Mouse (Mus musculus) ES-Bruce4 (cell line): ENCODE results near the gene Mum1.

Source experiments
- CTCF ChIP-seq: IDR thresholded peaks from one replicate; pipeline ENCODE4 v1.8.1; 2011; ENCODE audit warnings: low read depth, low read length
- POLR2A ChIP-seq: IDR thresholded peaks from one replicate; pipeline ENCODE4 v1.8.1; 2011; ENCODE audit warnings: low read length; ENCODE audit not compliant: insufficient read depth

DNA sequence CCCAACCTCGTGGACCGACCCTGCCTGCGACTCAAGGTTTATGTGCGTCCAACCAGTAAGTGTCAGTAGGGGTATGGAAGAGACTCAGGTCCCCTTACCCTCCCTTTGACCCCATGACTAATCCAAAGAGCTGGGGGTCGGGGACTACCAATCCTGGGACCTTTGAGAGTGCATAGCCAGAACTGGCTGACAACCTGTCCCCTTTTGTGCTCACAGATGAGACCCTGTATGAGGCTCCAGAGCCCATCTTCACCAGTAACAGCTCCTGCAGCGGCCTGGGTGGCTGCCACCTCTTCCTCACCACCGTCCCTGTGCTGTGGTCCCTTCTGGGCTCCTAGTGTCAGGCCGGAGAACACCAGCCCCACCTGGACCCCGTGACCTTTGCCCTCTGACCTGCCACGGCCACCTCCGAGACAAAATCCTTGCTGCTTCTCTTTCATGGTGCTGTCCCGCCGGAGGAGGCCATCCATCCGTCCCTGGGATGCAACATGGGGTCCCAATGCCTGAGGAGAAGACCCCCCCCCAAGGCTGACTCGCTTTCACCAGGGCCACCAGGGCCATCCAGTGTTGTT lies 37.7 kb upstream of the Mum1 start:
- no peak for TF ChIP-seq CTCF
- no peak for TF ChIP-seq POLR2A
